Mouse (Mus musculus) embryonic facial prominence, embryonic 10.5 days (tissue): ENCODE data around the gene Ubqlnl. TPM values are rescaled to one million over a fixed set of nuclear protein-coding genes. Genes with fewer than 3 reads are reported as not detected.

Source experiments
- DNase-seq: peaks from one replicate; pipeline ENCODE4 v3.0.0-alpha.2; 2017; ENCODE audit warnings: low spot score
- H3K27ac ChIP-seq: fragments of 300-500 bp; sonication (generic); replicated peaks from 2 replicates; pipeline ENCODE4 v1.5.1; 2016; ENCODE audit warnings: mild to moderate bottlenecking
- H3K27me3 ChIP-seq: fragments of 300-500 bp; sonication (generic); replicated peaks from 2 replicates; pipeline ENCODE4 v1.6.1; 2016; ENCODE audit warnings: low read depth, mild to moderate bottlenecking; ENCODE audit not compliant: poor library complexity, severe bottlenecking
- H3K36me3 ChIP-seq: fragments of 300-500 bp; sonication (generic); replicated peaks from 2 replicates; pipeline ENCODE4 v1.6.1; 2016; ENCODE audit warnings: mild to moderate bottlenecking, moderate library complexity
- H3K4me1 ChIP-seq: fragments of 300-500 bp; sonication (generic); 2 replicates; pipeline ENCODE4 v1.6.1; 2016
- H3K4me3 ChIP-seq: fragments of 300-500 bp; sonication (generic); 2 replicates; pipeline ENCODE4 v1.5.1; 2016; ENCODE audit warnings: mild to moderate bottlenecking, moderate library complexity
- H3K9me3 ChIP-seq: fragments of 300-500 bp; sonication (generic); 2 replicates; pipeline ENCODE4 v1.6.1; 2016; ENCODE audit warnings: mild to moderate bottlenecking
- WGBS: fragments of 180-500 bp; shearing (Covaris S2); methylation state at CpG from one replicate; pipeline ENCODE4 v1.1.7; 2016; 5-methylcytosine and 5-hydroxymethylcytosine counted together
- polyA plus RNA-seq: library from polyadenylated mRNA; unstranded; fragments of >200 nt; fragmentation: Nextera tagmentation; extraction: Ambion mirVana; gene quantifications from 2 replicates; pipeline ENCODE4 v1.2.1, GENCODE M21; 2016

The Ubqlnl gene
- polyA plus RNA-seq, 1 experiment from 2014 or later = not detected

DNA sequence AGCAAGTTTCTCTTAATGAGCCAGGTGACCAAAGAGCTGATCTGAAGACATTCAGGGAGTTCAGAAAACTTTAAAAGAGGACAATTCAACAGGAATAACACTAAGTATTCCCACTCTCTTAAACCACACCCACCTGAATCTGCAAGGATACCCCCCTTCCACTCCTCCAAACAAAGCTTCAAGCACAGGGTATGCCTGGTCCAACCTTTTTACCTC lies 45.7 kb downstream of the Ubqlnl start, which contains the start of gene Olfr646:
Gene Olfr646 (plus strand): TSS at position 117 of the 216 bp plus-strand sequence.
- DNase-seq = no peak
- no peaks in the 10 kb centered on the region for H3K36me3 ChIP-seq
- H3K4me1 ChIP-seq = no peaks in the 10 kb centered on the region
- no peaks in the 10 kb centered on the region for H3K27me3 ChIP-seq
- no peaks in the 10 kb centered on the region for H3K9me3 ChIP-seq
- no peak within 1 kb of the TSS for H3K27ac ChIP-seq
- no peak within 1 kb of the TSS for H3K4me3 ChIP-seq

DNA sequence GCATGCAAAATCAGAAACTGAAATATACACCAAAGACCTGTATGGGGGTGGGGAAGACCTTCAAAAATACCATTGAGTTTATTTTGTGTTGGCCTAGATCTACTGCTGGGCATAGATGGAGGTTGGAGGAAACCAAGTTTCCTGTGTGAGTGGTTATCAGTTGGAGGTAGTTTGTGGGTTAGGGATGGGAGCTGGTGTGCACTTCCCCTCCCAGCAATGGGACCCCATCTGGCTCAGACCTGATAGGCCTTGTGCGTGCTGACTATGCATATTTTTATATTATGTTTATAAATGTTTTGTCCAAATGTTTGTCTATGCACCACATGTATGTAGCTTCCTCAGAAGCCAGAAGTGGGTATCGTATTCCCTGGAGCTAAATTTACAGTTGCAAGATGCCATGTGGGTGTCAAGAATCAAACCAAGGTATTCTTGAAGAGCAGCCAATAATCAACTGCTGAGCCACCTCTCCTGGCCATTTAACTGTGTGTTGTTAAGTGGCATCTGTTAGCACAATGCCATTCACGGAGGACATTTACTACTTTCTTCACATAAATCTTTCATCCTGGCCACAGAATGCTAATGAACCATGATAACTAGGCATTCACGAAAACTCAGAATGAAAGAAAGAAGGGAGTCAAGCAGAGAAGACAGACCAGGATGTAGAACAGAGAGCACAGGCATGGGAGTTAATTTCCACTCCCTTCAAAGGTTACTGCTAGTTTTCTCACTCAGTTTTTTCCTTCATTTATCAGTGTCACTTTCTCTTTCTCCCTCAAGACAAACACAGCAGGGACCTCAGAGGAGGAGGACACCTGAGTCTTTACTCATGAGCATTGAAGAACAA lies 46.2 kb downstream of the Ubqlnl start:
- Histone ChIP-seq H3K4me1 (no peaks in the 10 kb centered on the region), H3K9me3 (no peaks in the 10 kb centered on the region), H3K36me3 (no peaks in the 10 kb centered on the region), H3K27me3 (no peaks in the 10 kb centered on the region), H3K27ac (no peak overlapping the region), H3K4me3 (no peak overlapping the region)
- WGBS = 81% methylated on average over 4 of the region's 4 CpGs
- DNase-seq = no peak

Other genes with a start within 250 kb of the Ubqlnl start
- not detected in 2 replicates for gene Olfr65, start 247.1 kb downstream of the Ubqlnl start, polyA plus RNA-seq
- gene Olfr631, start 221.7 kb downstream of the Ubqlnl start, polyA plus RNA-seq = not detected in 2 replicates
- gene Olfr632, start 216.2 kb downstream of the Ubqlnl start, polyA plus RNA-seq = not detected in 2 replicates
- 0.05 TPM in 1 of 2 replicates, not detected in the other for gene Olfr633, start 206.1 kb downstream of the Ubqlnl start, polyA plus RNA-seq
- 0.02 TPM in 1 of 2 replicates, not detected in the other for gene Olfr635, start 179.4 kb downstream of the Ubqlnl start, polyA plus RNA-seq
- not detected in 2 replicates for gene Olfr638, start 151.8 kb downstream of the Ubqlnl start, polyA plus RNA-seq
- 0.02 TPM in 1 of 2 replicates, not detected in the other for gene Olfr639, start 133.3 kb downstream of the Ubqlnl start, polyA plus RNA-seq
- not detected in 2 replicates for gene Olfr640, start 125.0 kb downstream of the Ubqlnl start, polyA plus RNA-seq
- not detected in 2 replicates for gene Olfr641, start 115.1 kb downstream of the Ubqlnl start, polyA plus RNA-seq
- gene Olfr642, start 97.9 kb downstream of the Ubqlnl start, polyA plus RNA-seq = not detected in 2 replicates
- not detected in 2 replicates for gene 4930516K23Rik, start 89.1 kb downstream of the Ubqlnl start, polyA plus RNA-seq
- gene Olfr644, start 78.7 kb downstream of the Ubqlnl start, polyA plus RNA-seq = not detected in 2 replicates
- not detected in 2 replicates for gene Olfr645, start 65.1 kb downstream of the Ubqlnl start, polyA plus RNA-seq
- gene Olfr646, start 45.7 kb downstream of the Ubqlnl start, polyA plus RNA-seq = not detected in 2 replicates
- gene Ubqln5, start 20.7 kb downstream of the Ubqlnl start, polyA plus RNA-seq = not detected in 2 replicates
- gene Olfr643, start 13.2 kb downstream of the Ubqlnl start, polyA plus RNA-seq = not detected in 2 replicates
- not detected in 2 replicates for gene Ubqln3, start 7.3 kb downstream of the Ubqlnl start, polyA plus RNA-seq
- gene Olfm5, start 14.3 kb upstream of the Ubqlnl start, polyA plus RNA-seq = not detected in 2 replicates
- gene Olfr648, start 32.8 kb upstream of the Ubqlnl start, polyA plus RNA-seq = 0.30 and 0.36 TPM in 2 replicates
- not detected in 2 replicates for gene Olfr649, start 45.4 kb upstream of the Ubqlnl start, polyA plus RNA-seq
- gene Trim6, start 68.2 kb upstream of the Ubqlnl start, polyA plus RNA-seq = 6.1 and 7.6 TPM in 2 replicates
- 0.54 and 0.69 TPM in 2 replicates for gene Trim34a, start 93.9 kb upstream of the Ubqlnl start, polyA plus RNA-seq
- 0.16 TPM in 1 of 2 replicates, not detected in the other for gene Trim5, start 137.5 kb upstream of the Ubqlnl start, polyA plus RNA-seq
- 1.5 and 1.7 TPM in 2 replicates for gene Trim12a, start 164.9 kb upstream of the Ubqlnl start, polyA plus RNA-seq
- gene Trim34b, start 178.9 kb upstream of the Ubqlnl start, polyA plus RNA-seq = not detected in 2 replicates
- gene Trim12c, start 202.8 kb upstream of the Ubqlnl start, polyA plus RNA-seq = 0.54 and 0.92 TPM in 2 replicates
- not detected in 2 replicates for gene Trim30b, start 219.3 kb upstream of the Ubqlnl start, polyA plus RNA-seq